Mouse (Mus musculus): ENCODE measurements around the gene Slc22a4. TPM values are rescaled to one million over a fixed set of nuclear protein-coding genes. Genes with fewer than 3 reads are reported as not detected.
A peak's percentile ranks its signal among the peaks of the same experiment; 100 is the strongest.

Gene Slc22a4
- polyA plus RNA-seq, 2 experiments = 24.4 to 34.0 TPM

DNA sequence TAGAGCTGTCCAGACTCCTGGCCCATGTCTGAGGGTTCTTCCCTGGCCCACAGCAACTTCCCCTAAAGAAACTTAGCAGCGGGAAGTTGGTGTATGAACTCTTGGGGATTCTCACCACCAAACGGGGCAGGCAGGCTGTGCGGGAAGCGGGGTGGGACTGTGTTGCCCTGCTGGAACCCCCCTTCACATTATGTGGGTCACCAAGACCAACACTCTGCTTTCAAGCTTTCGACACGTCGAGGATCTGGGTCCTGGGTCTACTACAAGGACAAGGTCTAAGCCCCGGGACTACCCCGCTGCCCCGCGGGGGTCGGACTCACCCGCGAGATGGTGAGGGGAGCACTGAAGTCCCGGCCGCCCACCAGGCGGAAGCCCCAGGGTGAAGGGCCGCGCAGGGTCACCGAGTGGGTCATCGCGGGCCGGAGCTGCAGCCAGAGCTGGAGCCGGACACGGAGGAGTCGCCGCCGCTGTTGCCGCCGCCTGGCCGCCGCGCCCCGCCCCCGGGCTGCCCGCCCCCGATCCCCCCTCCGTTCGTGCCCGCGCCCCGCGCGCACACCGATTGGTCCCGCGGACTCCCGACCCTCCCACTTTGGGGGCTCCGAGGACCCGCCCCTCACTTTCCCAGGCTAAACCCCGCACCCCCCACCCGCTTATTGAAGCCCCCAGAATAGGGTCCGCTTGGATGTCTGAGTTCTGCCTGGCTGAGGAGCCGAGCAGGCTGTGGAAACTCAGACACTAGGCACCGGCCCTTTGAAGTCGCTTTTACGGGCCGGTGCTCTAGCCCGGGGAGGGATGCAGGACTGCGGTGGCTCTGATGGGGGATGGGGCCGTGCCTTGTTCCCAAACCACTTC, 40.9 kb upstream of the Slc22a4 start, which contains the start of gene Pdlim4:
Gene Pdlim4, minus strand, starts transcription at position 495 of the 852 bp plus-strand sequence.
- Histone ChIP-seq H3K36me3 (replicated peaks; ENCODE audit: control insufficient read depth, insufficient read depth, low read depth) (no peaks in the 10 kb centered on the region), H3K27ac (no peak within 1 kb of the TSS), H3K4me3 (ENCODE audit: insufficient read depth in 1 of 2, low read depth in 2 of 2, low read length in 2 of 2) (peak within 1 kb of the TSS; percentile 16 to 32), H3K4me1 (replicated peaks; ENCODE audit: control insufficient read depth in 2 of 2, insufficient read depth in 2 of 2, low read length in 1 of 2) (no peaks in the 10 kb centered on the region; a peak in 1 of 4 replicates), H3K27me3 (ENCODE audit: control insufficient read depth, insufficient read depth, low read length) (peaks cover 40% of the 10 kb centered on the region), H3K9me3 (ENCODE audit: control insufficient read depth, low read length) (no peaks in the 10 kb centered on the region), H3K4me2 (ENCODE audit: low read depth) (peak within 1 kb of the TSS; percentile 45), H3K9ac (replicated peaks) (no peak within 1 kb of the TSS)
- TF ChIP-seq CTCF (IDR thresholded peaks at IDR 0.05; ENCODE audit: low read depth) = no peak
- TF ChIP-seq EP300 (IDR thresholded peaks at IDR 0.05; ENCODE audit: low read depth) = no peak
- ATAC-seq (ENCODE audit: insufficient read depth) (no peak), DNase-seq (ENCODE audit: low read depth in 3 of 3, low spot score in 3 of 3) (no peak)
- 2% methylated on average over 53 of the region's 61 CpGs for WGBS (ENCODE audit: insufficient replicate concordance)

DNA sequence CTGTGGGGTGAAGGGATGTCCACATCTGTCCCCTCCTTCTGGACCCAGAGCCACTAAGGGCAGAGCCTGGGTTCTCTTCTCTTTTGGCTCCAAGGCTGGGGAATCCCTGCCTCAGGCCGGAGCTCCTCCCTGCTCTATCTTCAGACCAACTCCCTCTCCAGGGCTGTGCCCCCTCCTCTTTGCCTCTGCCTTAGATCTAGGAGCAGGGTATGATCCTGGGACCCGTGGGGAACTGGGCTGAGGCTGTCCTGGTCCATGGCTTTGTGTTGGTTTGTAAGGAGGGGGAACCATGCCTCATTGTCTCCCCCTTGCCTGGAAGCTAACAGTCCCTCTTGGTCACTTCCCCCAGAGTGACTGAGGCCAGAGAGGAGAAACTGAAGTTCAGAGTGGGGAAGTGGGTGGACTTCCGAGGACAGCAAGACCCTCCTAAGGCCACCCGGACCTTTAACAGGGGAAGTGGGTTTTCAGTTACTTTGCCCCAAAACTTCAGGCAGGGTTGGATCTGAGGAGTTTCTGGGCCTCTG, 40.2 kb upstream of the Slc22a4 start:
- no peak overlapping the region for H3K9ac ChIP-seq (replicated peaks)
- peaks cover 40% of the 10 kb centered on the region for H3K27me3 ChIP-seq (ENCODE audit: control insufficient read depth, insufficient read depth, low read length)
- H3K4me1 ChIP-seq (replicated peaks; ENCODE audit: control insufficient read depth in 2 of 2, insufficient read depth in 2 of 2, low read length in 1 of 2) = no peaks in the 10 kb centered on the region; a peak in 1 of 4 replicates
- TF ChIP-seq EP300 (IDR thresholded peaks at IDR 0.05; ENCODE audit: low read depth) (no peak), CTCF (IDR thresholded peaks at IDR 0.05; ENCODE audit: low read depth) (no peak)
- ATAC-seq (ENCODE audit: insufficient read depth) = no peak
- no peak overlapping the region for H3K4me2 ChIP-seq (ENCODE audit: low read depth)
- DNase-seq (ENCODE audit: low read depth in 3 of 3, low spot score in 3 of 3) = no peak
- H3K27ac ChIP-seq = no peak overlapping the region
- no peaks in the 10 kb centered on the region for H3K9me3 ChIP-seq (ENCODE audit: control insufficient read depth, low read length)
- 15% methylated on average over 4 of the region's 4 CpGs for WGBS (ENCODE audit: insufficient replicate concordance)
- no peaks in the 10 kb centered on the region for H3K36me3 ChIP-seq (replicated peaks; ENCODE audit: control insufficient read depth, insufficient read depth, low read depth)
- no peak overlapping the region; a peak in 1 of 4 replicates for H3K4me3 ChIP-seq (ENCODE audit: insufficient read depth in 1 of 2, low read depth in 2 of 2, low read length in 2 of 2)

DNA sequence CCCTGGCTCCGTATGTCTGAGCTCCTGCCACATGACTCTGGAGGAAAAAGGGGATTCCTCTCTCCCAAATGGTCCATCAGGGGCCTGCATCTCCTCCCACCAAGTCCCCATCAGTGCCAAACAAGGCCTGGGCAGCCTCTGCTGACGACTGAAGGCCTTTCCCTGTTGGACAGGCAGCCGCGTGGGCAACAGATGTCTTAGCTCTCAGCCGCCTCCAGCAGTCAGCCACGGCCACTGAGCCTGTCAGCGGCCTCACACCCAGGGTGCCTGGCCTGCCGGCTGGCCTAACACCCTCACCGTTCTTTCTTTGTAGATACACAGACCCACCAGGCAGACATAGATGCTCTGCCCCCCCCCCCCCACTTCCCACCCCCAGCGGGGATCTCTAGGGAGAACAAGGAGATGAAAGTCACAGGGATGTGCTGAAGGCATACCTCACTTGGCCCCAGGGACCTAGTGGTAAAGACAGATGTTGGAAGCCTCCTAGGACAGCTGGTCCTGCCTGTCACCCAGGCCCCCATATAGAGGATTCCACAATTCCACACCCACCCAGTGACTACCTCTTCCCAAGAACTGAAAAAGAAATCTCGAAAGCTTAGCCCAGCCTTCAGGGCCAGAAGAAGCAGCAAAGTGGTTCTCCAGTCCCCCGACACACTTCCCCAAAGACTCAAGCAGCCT, 39.6 kb upstream of the Slc22a4 start:
- TF ChIP-seq EP300 (IDR thresholded peaks at IDR 0.05; ENCODE audit: low read depth) = no peak
- TF ChIP-seq CTCF (IDR thresholded peaks at IDR 0.05; ENCODE audit: low read depth) = no peak
- no peak for ATAC-seq (ENCODE audit: insufficient read depth)
- no peaks in the 10 kb centered on the region; a peak in 1 of 4 replicates for H3K4me1 ChIP-seq (replicated peaks; ENCODE audit: control insufficient read depth in 2 of 2, insufficient read depth in 2 of 2, low read length in 1 of 2)
- H3K9ac ChIP-seq (replicated peaks) = no peak overlapping the region
- H3K27me3 ChIP-seq (ENCODE audit: control insufficient read depth, insufficient read depth, low read length) = peaks cover 40% of the 10 kb centered on the region
- 52% methylated on average over 12 of the region's 12 CpGs for WGBS (ENCODE audit: insufficient replicate concordance)
- no peak overlapping the region for H3K4me2 ChIP-seq (ENCODE audit: low read depth)
- no peaks in the 10 kb centered on the region for H3K9me3 ChIP-seq (ENCODE audit: control insufficient read depth, low read length)
- no peak for DNase-seq (ENCODE audit: low read depth in 3 of 3, low spot score in 3 of 3)
- no peaks in the 10 kb centered on the region for H3K36me3 ChIP-seq (replicated peaks; ENCODE audit: control insufficient read depth, insufficient read depth, low read depth)
- no peak overlapping the region for H3K27ac ChIP-seq
- no peak overlapping the region for H3K4me3 ChIP-seq (ENCODE audit: insufficient read depth in 1 of 2, low read depth in 2 of 2, low read length in 2 of 2)

GRCm38 (mm10) chr11:54066400-54066799, 38.5 kb upstream of the Slc22a4 start:
- peaks cover 40% of the 10 kb centered on the region for H3K27me3 ChIP-seq (ENCODE audit: control insufficient read depth, insufficient read depth, low read length)
- 55% methylated on average over 5 of the region's 5 CpGs for WGBS (ENCODE audit: insufficient replicate concordance)
- H3K36me3 ChIP-seq (replicated peaks; ENCODE audit: control insufficient read depth, insufficient read depth, low read depth) = no peaks in the 10 kb centered on the region
- no peak overlapping the region for H3K27ac ChIP-seq
- no peak for ATAC-seq (ENCODE audit: insufficient read depth)
- no peaks in the 10 kb centered on the region; a peak in 1 of 4 replicates for H3K4me1 ChIP-seq (replicated peaks; ENCODE audit: control insufficient read depth in 2 of 2, insufficient read depth in 2 of 2, low read length in 1 of 2)
- DNase-seq (ENCODE audit: low read depth in 3 of 3, low spot score in 3 of 3) = no peak
- no peak overlapping the region for H3K4me3 ChIP-seq (ENCODE audit: insufficient read depth in 1 of 2, low read depth in 2 of 2, low read length in 2 of 2)
- H3K9ac ChIP-seq (replicated peaks) = no peak overlapping the region
- H3K9me3 ChIP-seq (ENCODE audit: control insufficient read depth, low read length) = no peaks in the 10 kb centered on the region
- TF ChIP-seq EP300 (IDR thresholded peaks at IDR 0.05; ENCODE audit: low read depth) = no peak
- TF ChIP-seq CTCF (IDR thresholded peaks at IDR 0.05; ENCODE audit: low read depth) = no peak
- H3K4me2 ChIP-seq (ENCODE audit: low read depth) = no peak overlapping the region

DNA sequence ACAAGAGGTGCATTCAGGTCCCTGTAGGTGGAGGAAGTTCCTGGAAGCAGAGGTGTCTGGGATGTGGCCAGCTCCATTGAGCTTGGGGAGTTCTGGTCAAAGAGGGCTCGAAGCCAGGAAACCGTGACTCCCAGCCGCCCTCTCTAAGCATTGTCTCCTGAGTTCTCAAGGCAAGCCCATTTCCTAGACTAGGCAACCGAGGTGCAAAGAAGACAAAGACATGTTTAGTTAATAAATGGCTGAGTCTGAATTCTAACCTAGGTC, 38.0 kb upstream of the Slc22a4 start:
- WGBS (ENCODE audit: insufficient replicate concordance) = 65% methylated on average over 4 of the region's 4 CpGs
- no peak overlapping the region for H3K9ac ChIP-seq (replicated peaks)

More for the DNA sequence above, 38.0 kb upstream of the Slc22a4 start:
- Histone ChIP-seq H3K36me3 (replicated peaks; ENCODE audit: control insufficient read depth, insufficient read depth, low read depth) (no peaks in the 10 kb centered on the region), H3K4me3 (ENCODE audit: insufficient read depth in 1 of 2, low read depth in 2 of 2, low read length in 2 of 2) (no peak overlapping the region), H3K27me3 (ENCODE audit: control insufficient read depth, insufficient read depth, low read length) (peaks cover 40% of the 10 kb centered on the region), H3K27ac (no peak overlapping the region), H3K4me1 (replicated peaks; ENCODE audit: control insufficient read depth in 2 of 2, insufficient read depth in 2 of 2, low read length in 1 of 2) (no peaks in the 10 kb centered on the region; a peak in 1 of 4 replicates), H3K9me3 (ENCODE audit: control insufficient read depth, low read length) (no peaks in the 10 kb centered on the region), H3K4me2 (ENCODE audit: low read depth) (no peak overlapping the region)
- DNase-seq (ENCODE audit: low read depth in 3 of 3, low spot score in 3 of 3) = no peak
- TF ChIP-seq EP300 (IDR thresholded peaks at IDR 0.05; ENCODE audit: low read depth) (no peak), CTCF (IDR thresholded peaks at IDR 0.05; ENCODE audit: low read depth) (no peak)
- ATAC-seq (ENCODE audit: insufficient read depth) = no peak
